Mouse (Mus musculus) brain, embryonic 14.5 days (tissue): ENCODE measurements around the gene Usp30.

Experiments
- CTCF ChIP-seq: fragments of 200-500 bp; IDR thresholded peaks from 2 replicates; pipeline ENCODE4 v1.5.1; 2012; ENCODE audit warnings: inconsistent platforms, mild to moderate bottlenecking, moderate library complexity, borderline replicate concordance; ENCODE audit not compliant: insufficient read depth, insufficient read length; ENCODE audit errors: extremely low read depth
- POLR2A ChIP-seq: fragments of 200-500 bp; IDR thresholded peaks from 2 replicates; pipeline ENCODE4 v1.6.1; 2012; ENCODE audit warnings: mild to moderate bottlenecking, inconsistent platforms, borderline replicate concordance; ENCODE audit not compliant: poor library complexity, insufficient read depth, insufficient read length, severe bottlenecking; ENCODE audit errors: extremely low read depth

GRCm38 (mm10) chr5:114035111-114035510 is 30.1 kb upstream of the Usp30 start:
- TF ChIP-seq CTCF: no peak
- TF ChIP-seq POLR2A: no peak
